Mouse (Mus musculus) spleen, adult 12 weeks (tissue): ENCODE data around the gene Trmt1.
A peak's percentile ranks its signal among the peaks of the same experiment; 100 is the strongest.

Source experiments
- DNase-seq: peaks from one replicate; pipeline ENCODE4 v3.0.0; 2022; ENCODE audit warnings: low spot score

The Trmt1 gene

DNA sequence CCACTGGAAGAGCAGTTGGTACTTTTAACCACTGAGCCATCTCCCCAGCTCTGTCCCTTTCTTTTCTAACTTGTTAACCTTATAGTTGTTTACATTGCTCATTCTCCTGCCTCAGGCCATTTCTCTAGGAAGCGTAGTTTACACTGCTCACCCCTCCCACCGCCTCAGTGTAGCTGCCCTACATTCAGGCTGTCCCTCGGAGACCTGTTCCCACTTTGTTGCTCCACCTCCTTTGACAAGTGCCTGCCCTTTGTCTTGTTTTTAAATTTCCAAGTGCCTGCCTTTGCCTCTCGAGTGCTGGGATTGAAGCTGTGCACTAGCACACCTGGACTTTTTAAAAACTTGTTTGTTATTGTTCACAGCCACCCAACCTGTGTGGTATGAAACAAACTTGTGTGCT lies 7.2 kb downstream of the Trmt1 start:
- DNase-seq, result no peak

GRCm38 (mm10) chr8:84695140-84695539 lies 9.0 kb downstream of the Trmt1 start:
- DNase-seq, result no peak

DNA sequence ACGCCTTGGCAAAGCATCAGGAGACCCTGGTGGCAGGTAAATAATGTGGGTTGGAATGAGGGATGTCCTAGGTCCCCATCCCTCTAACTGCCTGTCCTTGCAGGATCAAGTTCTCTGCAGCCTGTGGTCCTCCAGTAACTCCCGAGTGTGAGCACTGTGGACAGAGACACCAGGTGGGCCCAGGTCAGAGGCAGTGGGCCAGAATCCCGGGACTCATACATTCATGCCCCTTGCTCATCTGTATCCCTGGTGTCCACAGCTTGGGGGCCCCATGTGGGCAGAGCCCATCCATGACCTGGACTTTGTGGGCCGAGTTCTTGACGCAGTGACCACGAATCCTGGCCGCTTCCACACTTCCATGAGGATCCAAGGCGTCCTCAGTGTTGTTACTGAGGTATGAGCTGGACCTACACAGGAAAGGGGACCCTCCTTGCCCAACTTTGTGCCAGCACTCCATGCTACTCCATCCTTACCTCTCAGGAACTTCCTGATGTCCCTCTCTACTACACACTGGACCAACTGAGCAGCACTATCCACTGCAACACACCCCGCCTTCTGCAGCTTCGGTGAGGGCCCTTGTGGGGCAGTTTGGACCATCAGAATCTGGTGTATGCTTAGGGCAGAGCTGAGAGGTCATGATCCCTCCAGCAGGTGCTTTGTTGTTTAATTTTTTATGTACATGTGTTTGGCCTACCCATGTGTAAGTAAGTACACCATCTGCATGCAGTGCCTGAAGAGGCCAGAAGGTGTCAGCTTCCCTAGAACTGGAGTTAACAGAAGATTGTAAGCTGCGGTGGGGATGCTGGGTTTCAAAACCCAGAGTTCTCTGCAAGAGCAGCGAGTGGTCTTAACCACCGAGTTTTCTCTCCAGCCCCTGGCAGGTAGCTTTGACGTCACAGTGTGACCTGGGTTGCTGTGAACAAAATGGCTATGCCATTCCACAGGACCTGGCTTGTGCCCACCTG lies 11.3 kb downstream of the Trmt1 start:
- no peak for DNase-seq

GRCm38 (mm10) chr8:84698288-84698687 lies 12.2 kb downstream of the Trmt1 start:
- no peak for DNase-seq

GRCm38 (mm10) chr8:84698929-84699401 lies 12.9 kb downstream of the Trmt1 start:
- no peak for DNase-seq

DNA sequence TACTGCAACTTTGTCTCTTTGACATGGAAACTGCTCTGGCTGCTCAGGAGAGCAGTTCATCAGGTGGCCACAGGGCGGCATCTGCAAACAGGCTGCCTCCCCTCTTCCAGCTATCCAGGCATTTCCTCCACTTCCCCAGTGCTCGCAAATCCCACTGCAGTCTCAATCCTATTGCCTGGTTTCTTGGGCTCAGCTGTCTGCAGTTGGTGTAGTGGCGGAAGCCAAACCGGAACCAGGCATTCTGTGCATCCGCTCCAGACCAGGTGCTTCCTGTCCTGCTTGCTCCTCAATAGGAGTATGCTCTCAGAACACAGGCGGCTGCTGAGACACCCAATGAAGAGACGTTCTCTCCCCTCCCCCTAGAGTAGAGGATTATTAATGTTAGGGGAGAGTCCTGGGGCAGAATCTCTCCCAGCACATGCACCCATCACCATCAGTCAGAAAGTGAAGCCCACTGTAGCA lies 13.8 kb downstream of the Trmt1 start:
- DNase-seq, result peak; percentile 56

- no peak for DNase-seq
These were observed 14.4 kb downstream of the Trmt1 start for GRCm38 (mm10) chr8:84700526-84700925.

- peak; percentile 93 for DNase-seq
These were observed 15.1 kb downstream of the Trmt1 start, which contains the start of gene Lyl1 for GRCm38 (mm10) chr8:84700941-84701911. Gene Lyl1 (plus strand): TSS chr8:84701457.

DNA sequence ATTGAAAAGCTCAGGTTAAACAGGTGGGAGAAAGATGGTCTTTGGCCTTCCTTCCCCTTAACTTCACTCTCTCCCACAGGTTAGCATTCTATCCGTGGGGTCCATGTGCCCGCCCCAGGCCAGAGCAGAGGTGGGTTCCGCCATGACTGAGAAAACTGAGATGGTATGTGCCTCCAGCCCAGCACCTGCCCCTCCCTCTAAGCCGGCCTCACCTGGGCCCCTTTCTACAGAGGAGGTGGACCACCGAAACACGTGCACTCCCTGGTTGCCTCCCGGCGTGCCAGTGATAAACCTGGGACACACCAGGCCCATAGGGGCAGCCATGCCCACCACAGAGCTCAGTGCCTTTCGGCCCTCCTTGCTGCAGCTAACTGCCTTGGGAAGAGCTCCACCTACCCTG lies 16.5 kb downstream of the Trmt1 start:
- DNase-seq, result no peak

DNA sequence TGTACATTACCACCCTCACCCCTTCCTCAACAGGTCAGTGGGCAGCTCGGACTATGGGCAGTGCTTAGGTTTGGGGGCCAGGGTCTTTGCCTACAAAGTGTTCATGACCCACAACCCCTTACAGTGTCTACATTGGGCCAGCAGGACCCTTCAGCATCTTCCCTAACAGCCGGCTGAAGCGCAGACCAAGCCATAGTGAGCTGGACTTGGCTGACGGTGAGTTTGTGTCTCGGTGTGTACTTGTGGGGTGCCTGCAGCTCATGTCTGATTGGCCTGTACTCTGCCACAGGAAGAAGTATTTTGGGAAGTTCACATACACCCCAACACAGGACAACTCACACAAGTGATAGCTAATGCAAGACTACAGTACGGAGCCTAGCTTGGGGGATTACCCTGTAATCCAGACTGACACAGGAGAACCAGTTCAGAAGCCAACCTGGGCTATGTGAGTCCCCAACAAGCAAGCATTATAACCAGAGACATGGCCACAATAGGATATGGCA lies 16.9 kb downstream of the Trmt1 start:
- no peak for DNase-seq

- peak; percentile 49 for DNase-seq
These were observed 17.6 kb downstream of the Trmt1 start for GRCm38 (mm10) chr8:84703466-84704249.

- DNase-seq, result peak; percentile 82
These were observed 18.2 kb downstream of the Trmt1 start for GRCm38 (mm10) chr8:84704356-84704755.

GRCm38 (mm10) chr8:84704867-84705831 lies 19.0 kb downstream of the Trmt1 start:
- peak; percentile 53 for DNase-seq

GRCm38 (mm10) chr8:84705960-84706359 lies 19.9 kb downstream of the Trmt1 start:
- DNase-seq, result no peak

GRCm38 (mm10) chr8:84706610-84707266 lies 20.6 kb downstream of the Trmt1 start:
- DNase-seq, result no peak

DNA sequence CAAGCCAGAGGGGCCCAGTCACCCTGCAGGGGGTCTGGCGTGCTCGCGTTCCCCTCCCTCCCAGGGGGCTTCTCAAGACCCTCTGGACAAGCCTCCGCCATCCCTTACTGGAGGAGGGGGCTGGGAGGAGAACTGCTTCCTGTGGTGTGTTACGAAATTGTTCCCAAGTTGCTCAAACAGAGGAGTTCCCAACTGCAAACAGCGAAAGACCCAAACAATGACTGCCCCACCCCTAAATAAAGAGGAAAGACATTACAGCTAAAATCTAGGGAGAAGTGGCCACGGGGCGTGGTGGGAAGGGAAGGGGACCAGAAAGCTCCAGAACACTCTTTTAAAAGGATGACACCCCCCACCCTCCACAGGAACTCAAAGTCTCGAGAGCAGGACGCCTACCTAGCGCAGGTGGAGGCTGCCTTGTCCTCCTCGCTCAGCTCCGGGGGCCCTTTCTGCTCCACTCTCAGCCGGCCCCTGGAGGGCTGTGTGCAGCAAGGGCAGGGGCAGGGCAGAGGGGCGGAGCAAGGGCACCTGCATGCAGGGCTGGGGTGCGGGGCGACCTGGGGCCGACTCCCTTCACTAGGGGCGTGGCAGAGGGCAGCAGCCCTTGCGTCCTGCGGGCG lies 21.3 kb downstream of the Trmt1 start:
- no peak for DNase-seq

DNA sequence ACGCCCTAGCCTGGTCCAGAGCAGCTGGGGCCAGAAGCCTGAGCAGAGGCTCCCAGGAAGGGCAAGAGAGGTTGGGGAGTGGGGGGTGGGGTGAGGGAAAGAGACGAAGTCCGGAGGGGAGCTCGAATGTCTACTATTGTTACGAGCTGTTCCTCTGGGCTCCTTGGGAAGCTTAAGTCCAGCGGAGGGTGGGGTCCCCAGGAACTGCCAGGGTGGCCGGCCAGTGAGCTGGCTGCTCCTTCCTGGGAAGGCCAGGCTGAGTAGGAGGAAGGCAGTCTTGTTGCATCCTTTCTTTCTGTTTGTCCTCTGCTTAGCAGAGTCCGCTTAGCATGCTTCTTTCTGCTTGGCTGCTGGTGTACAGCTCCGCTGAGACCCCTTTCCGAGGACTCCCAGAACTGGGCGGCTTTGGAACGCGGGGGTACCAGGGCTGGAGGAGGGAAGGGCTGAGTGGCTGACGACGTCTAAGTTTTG lies 22.0 kb downstream of the Trmt1 start:
- no peak for DNase-seq

DNA sequence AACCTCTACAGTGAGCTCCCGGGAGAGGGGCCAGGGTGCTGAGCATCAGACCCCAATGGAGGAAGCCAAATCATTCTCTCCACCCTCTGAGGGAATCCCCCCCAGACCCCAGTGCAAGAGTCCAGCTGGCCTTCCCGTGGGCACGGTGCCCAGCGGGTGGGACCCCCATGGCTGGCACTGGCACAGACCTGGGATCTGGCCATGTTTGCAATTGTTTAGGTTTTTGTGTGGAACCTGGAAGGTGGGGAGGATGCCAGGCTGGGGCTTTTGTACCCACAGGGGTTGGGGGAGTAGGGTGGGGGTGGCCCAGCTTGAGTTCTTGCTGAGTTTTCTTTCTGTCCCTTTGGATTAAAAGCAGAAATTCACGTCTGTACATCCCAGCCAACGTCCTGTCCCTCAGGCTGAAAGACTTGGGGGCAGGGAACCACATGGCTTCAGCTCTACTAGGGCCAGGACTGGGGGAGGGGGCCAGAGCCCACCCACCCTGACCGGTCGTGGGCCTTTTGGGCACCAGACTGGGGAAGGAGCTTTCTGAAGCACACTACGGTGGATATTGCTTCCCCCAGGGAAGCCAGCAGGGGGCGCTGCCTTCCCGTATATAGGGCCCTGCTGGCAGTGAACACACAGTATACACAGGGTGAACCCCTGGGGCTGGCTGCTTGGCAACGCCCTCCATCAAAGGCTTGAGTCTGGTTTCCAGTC lies 22.8 kb downstream of the Trmt1 start:
- peak; percentile 84 for DNase-seq
